Mouse (Mus musculus): ENCODE measurements around the gene Iars2.

The Iars2 gene

GRCm38 (mm10) chr1:185279288-185279687 lies 49.9 kb downstream of the Iars2 start:
- no peak for DNase-seq (ENCODE audit: low spot score)

- no peak for DNase-seq (ENCODE audit: low spot score)
Measured at GRCm38 (mm10) chr1:185277022-185277421, 52.2 kb downstream of the Iars2 start.

GRCm38 (mm10) chr1:185275976-185276375 lies 53.2 kb downstream of the Iars2 start:
- DNase-seq (ENCODE audit: low spot score): no peak

GRCm38 (mm10) chr1:185274819-185275545 lies 54.2 kb downstream of the Iars2 start:
- no peak for DNase-seq (ENCODE audit: low spot score)

- DNase-seq (ENCODE audit: low spot score): no peak
Measured at GRCm38 (mm10) chr1:185271373-185271772, 57.8 kb downstream of the Iars2 start.

GRCm38 (mm10) chr1:185270403-185271097 lies 58.6 kb downstream of the Iars2 start:
- DNase-seq (ENCODE audit: low spot score): no peak

GRCm38 (mm10) chr1:185268675-185269074 lies 60.5 kb downstream of the Iars2 start:
- no peak for DNase-seq (ENCODE audit: low spot score)

- DNase-seq (ENCODE audit: low spot score): no peak
Measured at GRCm38 (mm10) chr1:185262565-185262964, 66.6 kb downstream of the Iars2 start.

GRCm38 (mm10) chr1:185256753-185257152 lies 72.4 kb downstream of the Iars2 start:
- no peak for DNase-seq (ENCODE audit: low spot score)

- no peak for DNase-seq (ENCODE audit: low spot score)
Measured at GRCm38 (mm10) chr1:185255336-185255735, 73.9 kb downstream of the Iars2 start.

- DNase-seq (ENCODE audit: low spot score): peak; percentile 17
Measured at GRCm38 (mm10) chr1:185253140-185253892, 75.9 kb downstream of the Iars2 start.

- DNase-seq (ENCODE audit: low spot score): no peak
Measured at GRCm38 (mm10) chr1:185252351-185252750, 76.8 kb downstream of the Iars2 start.

GRCm38 (mm10) chr1:185248728-185249127 lies 80.5 kb downstream of the Iars2 start:
- no peak for DNase-seq (ENCODE audit: low spot score)

- no peak for DNase-seq (ENCODE audit: low spot score)
Measured at GRCm38 (mm10) chr1:185247429-185248085, 81.6 kb downstream of the Iars2 start.

GRCm38 (mm10) chr1:185245456-185245855 lies 83.7 kb downstream of the Iars2 start:
- no peak for DNase-seq (ENCODE audit: low spot score)

- DNase-seq (ENCODE audit: low spot score): no peak
Measured at GRCm38 (mm10) chr1:185243013-185243412, 86.2 kb downstream of the Iars2 start.

GRCm38 (mm10) chr1:185236530-185236929 lies 92.7 kb downstream of the Iars2 start:
- DNase-seq (ENCODE audit: low spot score): no peak

GRCm38 (mm10) chr1:185235837-185236236 lies 93.4 kb downstream of the Iars2 start:
- DNase-seq (ENCODE audit: low spot score): no peak
